Mouse (Mus musculus): ENCODE results near the gene Lekr1.

DNA sequence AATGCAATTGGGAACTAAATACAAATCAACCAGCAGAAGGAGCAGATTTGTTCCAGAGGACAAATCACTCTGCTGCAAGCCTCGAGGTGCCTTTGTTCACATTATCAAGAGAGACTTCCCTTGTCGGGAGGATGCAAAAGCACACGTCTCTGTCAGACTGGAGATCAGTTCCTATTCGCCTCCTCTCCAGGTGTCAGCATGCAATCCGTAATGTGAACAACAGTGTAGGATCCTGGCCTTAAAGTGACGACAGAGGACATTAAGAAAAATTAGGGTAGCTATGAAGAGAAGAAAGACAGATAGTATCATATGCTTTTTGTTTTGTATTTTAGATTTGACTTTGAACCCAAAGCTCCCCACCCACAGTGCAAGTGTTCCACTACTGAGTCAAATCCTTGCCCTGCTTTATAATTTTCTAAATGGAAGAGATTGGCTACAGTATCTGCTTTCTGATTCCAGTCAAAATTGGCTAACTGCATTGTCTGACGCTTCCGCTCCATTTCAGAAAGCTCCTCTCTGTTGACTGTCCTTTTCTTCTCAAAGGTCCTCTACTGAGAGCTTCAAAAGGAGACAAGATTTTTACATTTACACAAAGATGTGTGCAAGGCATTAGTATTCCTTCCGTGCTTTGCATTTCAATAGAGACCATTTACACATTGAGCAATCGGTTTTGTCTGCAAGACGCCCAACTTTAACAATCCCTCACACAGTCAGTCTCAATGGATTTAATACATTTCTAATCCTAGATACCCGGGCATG is 8.9 kb upstream of the Lekr1 start:
- TF ChIP-seq CTCF (IDR thresholded peaks at IDR 0.05; ENCODE audit: insufficient read depth, low read depth, low read length): no peak
- TF ChIP-seq POLR2A (IDR thresholded peaks at IDR 0.05; ENCODE audit: insufficient read depth, low read depth, low read length): no peak

Measured in olfactory bulb, adult 2 months (tissue).